Mouse (Mus musculus) cerebellum, postnatal 36 days (tissue): ENCODE data around the gene Engase.

ENCODE experiments used
- DNase-seq, 2 experiments: peaks; one replicate each; pipeline ENCODE4 v3.0.0; 2021 to 2022; ENCODE audit warnings: mixed read lengths in 2 of 2

Engase gene

DNA sequence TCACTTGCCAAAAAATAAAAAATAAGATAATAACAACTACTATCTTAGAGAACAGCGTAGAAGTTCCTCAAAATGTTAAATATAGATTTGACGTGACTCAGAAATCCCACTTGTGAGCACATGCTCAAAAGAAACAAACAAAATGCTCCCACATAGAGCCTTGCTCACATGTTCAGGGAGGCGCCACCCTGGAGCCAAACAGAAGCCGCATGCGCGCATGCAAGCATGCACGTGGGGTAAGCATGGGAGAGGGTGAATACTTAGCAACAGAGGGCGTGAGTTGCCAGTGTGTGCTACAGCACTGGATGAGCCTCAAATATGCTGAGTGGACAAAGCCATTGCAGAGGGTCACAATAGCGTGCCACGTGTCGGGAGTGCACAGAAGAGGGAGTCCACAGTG, 19.7 kb upstream of the Engase start:
- no peak for DNase-seq

DNA sequence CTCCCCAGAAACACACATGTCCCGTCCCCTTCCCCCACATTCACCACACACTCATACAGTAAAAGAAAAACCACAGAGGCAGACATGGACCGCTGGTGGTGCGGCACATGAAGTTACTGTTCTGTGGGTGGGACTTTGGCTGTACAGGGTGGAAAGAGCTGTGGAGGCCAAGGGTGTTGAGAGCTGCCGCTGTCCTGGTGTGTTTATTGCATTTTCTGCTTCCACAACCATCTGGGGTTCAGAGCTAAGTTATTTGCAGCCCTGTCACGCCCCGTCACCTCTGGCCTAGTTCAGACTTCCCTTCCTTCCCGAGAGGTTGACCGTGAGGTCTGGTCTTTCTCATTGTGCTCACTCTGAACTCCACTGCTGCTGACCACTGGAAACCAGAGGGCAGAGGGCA, 17.6 kb upstream of the Engase start:
- no peak for DNase-seq

DNA sequence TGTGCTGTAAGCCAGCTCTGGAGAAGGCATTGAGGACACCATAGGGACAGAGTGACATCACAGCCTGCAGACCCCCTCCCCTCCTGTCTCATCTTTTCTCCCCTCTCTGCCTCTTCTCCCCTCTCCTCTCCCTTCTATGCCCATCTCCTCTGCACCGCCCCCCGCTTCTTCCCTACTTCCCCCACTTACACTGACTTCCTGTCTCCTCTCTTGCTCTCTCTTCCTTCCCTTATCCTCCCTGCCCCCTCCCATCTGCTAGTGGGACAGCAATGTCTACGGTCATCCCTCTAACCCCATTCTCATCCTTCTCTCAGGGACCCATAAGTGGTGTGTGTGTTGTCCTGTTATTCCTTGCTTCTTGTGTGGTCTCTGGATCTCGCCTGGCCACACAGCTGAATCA, 17.1 kb upstream of the Engase start:
- no peak for DNase-seq

DNA sequence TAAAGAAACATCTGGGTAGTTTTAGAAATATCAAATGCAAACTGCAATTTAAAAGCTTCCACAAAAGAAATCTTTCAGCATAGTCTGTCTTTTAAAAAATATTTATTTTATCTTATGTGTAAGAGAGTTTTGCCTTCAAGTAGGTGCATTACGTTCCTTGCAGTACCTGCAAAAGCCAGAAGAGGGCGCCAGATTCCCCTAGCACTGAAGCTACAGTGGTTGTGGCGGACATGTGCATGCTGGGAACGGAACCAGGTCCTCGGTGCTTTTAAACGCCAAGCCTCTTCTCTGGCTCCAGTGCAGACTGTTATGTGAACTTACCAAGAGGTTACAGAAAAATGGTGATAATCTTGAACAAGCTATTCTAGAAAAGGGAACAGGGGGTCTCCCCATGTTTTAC, 16.3 kb upstream of the Engase start:
- no peak for DNase-seq

DNA sequence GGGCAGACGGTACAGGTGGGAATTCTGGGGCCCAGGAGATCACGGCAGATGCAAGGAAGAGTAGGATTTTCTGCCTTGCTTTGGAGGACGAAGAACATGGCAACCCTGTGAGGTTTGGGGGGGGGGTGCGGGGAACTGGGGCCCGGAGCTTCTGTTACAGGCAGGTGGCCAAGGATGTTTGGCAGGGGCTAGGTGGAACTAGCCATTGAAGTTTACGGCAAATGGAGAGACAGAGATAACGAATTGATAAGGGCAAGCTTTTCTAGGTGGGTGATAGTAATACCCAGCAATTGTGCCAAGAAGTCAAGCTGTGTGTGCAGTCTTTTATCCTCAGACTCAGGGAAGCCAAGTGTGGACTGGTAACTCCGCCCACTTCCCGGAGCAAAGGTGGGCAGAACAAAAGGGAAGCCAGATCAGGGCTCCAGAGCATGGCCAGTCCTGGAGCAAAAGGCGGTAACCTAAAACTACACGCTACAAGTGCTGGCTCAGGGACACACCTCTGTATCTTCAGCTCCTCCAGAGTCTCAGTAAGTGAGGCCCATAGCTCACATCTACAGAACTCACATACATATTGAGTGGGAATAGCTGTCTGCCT, 9.1 kb upstream of the Engase start:
- no peak for DNase-seq

DNA sequence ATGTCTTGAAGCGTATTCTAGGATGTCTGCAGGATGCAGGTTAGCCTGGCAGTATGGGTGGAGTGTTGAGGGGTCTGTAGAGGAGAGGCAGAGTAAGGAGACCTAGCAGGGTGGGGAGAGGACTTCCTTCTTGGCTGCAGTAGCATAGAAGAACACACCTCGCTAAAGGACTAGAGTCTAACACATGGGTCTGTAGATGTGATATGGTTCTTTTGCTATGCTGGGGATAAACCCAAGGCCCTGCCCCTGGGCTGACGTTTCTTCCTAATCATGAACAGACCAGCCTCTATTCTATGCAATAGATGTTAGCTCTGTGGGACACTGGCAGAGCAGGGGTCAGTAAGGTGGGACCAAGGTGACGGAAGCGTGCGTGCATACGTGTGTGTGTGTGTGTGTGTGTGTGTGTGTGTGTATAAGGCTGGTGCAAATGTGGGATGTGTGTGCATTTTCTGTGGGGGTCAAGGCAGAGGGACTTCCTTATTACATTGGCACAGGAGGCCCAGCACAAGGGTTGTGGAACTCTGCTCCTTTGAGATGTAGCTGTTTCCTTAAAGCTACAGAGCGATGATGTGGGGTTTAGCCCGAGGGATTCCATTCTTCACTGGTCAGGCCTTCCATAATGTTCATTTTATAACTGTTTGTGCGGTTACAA, 7.0 kb upstream of the Engase start:
- no peak for DNase-seq

DNA sequence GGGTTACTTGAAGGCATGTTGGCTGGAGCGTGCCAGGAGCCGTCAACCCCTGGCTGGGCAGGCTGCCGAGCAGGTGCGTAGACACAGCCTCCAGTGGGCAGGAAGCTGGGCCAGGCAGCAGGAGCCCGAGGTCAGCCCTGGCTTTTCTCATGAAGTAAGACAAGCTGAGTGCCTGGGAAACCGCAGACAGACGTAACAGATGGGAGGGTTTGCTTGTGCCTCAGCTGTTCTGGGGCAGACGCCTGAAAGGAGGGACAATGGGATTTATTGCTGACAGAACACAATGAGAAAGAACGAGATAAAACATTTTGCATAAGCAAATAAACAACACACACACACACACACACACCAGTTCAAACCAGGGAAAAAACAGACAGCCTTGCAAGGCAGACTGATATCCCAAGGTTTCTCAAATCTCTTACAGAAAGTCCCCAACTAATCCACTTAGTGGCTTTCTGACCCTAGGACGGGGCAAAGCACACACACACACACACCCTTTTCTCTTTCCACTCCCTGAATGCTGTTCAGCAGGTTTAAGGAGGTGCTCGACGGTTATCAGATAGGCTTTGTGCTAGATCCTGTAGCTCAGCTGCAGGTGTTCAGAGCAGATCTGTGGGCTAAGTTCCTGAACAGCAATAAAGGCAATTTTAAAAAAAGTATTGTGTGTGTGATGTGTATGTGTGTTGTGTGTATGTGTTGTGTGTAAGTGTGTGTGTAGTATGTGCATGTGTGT, 6.2 kb upstream of the Engase start:
- DNase-seq: no peak

DNA sequence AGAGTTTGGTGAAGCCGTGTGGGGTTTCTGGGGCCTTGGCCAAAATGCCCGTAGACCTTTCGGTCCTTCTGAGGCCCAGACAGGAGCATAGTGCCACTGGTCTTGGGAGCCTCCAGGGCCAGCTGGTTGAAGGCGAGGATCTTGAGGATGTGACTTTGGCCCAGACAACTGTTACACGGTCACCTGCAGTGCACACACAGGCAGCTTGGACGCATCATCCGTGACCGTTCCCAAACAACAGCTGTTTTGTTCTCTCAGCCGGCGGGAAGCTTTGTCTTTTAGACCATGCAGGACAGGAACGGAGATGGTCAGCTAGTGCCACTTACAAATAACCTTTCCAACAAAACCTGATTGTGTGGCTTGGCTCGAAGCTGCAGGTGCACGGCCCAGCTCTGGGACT, 5.0 kb upstream of the Engase start:
- DNase-seq: no peak

DNA sequence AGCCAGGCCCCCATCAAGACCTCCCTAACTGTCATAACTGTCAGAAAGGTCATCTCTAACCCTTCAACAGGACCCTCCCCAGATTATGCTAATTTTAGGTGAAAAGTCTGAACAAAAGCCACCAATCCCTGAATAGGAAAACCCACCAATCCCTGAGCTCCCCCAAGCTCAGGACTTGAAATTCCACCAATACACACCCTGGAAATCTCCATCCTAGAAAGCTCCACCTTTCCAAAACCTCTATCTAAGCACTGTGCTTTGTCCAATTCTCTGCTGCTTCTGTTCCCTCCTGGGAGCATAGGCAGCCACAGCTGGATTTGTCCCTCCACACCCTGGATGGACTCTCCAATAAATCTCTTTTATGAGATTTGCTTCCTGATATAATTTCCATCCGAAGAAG, 3.5 kb upstream of the Engase start:
- no peak for DNase-seq

DNA sequence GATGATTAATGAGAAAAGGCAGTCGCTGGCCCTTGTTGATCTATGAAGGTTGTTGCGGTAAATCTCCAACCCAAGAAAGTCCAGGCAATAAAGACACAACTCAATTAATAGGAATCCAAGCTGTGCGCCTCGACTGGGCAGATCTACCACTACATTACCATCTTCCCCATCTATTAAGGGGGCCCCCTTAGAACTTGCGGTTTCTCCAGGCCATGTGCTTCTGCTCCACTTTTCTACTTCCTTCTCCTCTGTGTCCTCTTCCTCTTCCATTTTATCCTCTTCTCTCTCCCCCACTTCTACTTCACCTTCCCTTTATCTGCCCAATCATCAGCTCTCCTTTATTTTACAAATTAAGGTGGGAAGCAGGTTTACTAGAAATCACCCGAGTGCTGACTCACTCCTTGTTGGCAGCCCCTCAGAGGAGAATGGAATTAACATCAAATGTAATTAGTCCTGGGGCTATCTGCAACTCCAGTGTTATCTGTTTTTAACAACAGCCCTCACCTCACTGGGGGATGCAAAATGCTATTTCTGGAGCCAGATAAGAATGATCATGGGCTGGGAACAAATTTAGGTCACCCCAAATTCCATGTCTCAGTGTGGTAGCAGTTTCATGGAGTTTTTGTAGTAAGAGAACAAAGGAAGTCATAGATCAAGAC, 2.7 kb upstream of the Engase start:
- DNase-seq: no peak

DNA sequence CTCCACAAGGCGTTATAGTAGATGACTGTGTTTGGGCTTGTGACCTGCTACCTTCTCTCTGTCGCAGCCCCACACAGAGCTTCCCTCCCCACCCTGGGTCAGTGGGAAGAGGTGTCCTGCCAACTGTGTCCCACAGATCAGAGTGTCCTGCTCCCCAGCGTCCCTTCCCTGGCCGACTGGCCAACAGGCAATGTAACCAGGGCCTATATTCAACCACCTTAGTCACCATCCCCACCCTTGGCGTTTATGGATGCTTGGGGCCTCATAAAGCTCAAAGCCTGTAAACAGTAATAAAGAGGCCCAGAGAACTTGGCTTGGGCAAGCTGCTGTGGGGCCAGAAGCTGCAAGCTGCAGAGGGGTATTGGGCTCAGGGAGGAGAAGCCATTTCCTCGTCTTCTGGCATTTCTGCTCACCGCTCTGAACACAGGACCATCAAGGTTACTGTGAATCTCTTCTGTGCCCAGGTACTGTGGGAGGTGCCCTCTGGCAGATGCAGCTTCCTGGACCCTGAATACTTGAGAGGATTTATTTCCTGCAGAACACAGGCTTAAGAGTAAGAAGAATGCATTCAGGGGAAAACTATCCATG, 1.0 kb upstream of the Engase start:
- DNase-seq: no peak

DNA sequence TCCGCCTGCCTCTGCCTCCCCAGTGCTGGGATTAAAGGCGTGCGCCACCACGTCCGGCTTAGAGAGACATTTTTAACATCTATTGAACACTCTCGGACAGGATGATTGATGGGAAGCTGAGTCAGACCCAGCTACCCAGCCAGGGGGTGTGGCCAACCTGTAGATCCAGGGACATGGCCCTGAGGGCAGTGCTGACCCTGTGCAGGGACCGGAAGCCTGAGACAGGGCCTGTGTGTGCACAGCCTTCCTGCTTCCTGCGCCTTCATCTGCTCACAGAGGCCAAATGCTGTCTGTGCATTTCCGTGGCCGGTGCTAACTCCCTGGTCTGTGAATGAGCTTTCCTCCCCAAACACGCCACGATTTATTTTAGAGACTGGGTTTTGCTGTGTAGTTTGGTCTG, 3.1 kb downstream of the Engase start:
- DNase-seq: no peak

DNA sequence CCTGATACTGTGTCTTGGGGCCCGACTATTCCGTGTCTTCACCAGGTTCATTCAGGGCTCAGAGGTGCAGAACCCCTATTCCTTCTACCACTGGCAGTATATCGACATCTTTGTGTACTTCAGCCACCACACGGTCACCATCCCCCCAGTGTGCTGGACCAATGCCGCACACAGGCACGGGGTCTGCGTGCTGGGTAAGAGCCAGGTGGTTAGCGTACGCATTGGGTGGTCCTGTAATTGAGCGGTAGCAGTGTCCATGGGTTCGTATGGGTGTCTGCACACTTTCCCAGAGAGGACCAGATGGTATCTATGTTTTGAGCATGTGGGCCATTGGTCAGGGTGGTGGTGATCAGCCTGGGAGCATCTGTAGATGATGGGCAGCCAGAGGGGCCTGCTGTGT, 4.6 kb downstream of the Engase start:
- no peak for DNase-seq

DNA sequence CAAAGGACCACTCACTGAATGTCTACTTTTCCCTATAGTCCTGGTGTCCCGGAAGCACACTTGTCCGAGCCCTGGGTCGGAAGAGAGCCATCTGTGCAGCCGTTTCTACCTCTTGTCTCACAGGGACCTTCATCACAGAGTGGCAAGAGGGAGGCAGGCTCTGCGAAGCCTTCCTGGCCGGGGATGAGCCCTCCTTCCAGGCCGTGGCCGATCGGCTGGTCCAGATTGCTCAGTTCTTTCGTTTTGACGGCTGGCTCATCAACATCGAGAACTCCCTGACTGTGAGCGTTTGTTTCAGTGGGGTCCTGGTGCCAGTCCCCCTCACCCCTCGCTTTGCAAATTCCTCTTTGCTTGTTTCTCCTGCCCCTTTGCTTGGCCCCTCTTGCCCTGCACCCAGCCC, 5.1 kb downstream of the Engase start:
- DNase-seq: no peak

DNA sequence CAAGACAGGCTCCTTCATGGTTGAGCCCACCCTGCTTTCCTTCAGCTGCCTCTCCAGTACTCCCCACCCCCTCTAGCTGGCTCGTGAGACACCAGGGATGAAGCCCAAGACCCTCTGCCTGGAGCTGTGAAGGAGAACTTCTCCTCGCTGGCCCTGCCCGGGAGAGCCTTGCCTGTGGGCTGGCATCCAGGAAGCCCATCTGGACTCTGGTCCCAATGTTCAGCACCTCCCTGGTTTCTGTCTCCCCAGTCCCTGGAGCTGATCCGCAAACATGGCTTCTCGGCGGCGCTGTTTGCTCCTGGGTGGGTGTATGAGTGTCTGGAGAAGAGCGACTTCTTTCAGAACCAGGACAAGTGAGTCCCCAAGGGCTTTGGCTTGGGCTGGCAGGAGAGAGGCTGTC, 7.5 kb downstream of the Engase start:
- DNase-seq: peak; percentile 59 to 73

DNA sequence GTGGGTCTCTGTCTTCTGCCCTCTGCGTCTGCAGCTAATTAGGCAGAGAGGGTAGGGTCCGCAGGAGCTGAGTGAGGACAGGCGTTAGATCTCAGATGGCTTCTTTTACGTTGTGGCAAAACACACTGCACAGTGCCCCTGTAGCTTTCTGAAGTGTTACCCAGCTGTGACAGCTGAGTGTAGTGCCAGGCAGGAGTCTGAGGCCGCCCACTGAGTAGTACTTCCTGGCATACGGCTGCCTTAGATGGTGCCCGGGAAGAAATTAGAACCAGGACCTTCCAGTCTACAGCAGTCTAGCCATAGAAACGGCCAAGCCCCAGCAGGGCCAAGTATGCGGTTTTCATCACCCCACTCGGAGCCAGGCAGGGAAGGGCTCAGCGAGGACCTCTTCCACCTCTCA, 8.7 kb downstream of the Engase start:
- DNase-seq: peak in 1 of 2 experiments; percentile 12

DNA sequence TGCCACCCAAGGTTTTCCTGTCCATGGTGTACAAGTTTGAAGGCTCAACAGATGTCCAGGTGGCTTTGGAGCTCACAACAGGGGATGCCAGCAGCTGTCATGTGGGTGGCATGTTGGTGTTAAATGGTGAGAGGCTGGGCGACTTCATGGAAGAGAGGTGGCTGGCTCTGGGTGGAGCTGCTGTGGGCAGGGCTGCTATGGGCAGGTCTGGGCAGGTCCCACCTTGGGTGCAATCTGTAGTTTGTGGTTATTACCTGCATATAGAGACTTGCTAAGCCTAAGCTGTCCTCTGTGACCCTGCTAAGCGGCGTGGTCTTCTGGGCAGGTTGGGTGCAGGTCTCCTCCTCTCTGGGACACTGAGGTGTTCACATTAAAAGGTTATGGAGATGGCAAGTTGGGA, 9.2 kb downstream of the Engase start:
- peak in 1 of 2 experiments; percentile 3 for DNase-seq

DNA sequence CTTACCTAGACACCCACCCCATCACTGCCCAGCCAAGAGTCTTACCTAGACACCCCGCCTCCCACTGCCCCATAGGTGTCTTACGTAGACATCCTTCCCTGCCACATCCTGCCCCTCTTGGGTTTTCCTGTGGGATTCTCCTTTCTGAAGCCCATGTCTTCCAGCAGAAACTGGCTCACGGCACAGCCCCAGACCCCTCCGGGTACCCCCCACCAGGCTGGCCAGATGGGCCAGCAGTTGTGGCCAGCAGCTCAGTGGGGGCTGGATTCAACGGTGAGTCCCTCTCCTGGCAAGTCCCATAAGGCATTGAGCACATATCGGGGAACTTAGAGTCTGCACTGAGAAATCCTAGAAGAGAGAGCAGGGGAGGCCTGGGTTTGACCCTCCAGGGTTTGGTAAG, 9.7 kb downstream of the Engase start:
- peak in 1 of 2 experiments; percentile 10 for DNase-seq

DNA sequence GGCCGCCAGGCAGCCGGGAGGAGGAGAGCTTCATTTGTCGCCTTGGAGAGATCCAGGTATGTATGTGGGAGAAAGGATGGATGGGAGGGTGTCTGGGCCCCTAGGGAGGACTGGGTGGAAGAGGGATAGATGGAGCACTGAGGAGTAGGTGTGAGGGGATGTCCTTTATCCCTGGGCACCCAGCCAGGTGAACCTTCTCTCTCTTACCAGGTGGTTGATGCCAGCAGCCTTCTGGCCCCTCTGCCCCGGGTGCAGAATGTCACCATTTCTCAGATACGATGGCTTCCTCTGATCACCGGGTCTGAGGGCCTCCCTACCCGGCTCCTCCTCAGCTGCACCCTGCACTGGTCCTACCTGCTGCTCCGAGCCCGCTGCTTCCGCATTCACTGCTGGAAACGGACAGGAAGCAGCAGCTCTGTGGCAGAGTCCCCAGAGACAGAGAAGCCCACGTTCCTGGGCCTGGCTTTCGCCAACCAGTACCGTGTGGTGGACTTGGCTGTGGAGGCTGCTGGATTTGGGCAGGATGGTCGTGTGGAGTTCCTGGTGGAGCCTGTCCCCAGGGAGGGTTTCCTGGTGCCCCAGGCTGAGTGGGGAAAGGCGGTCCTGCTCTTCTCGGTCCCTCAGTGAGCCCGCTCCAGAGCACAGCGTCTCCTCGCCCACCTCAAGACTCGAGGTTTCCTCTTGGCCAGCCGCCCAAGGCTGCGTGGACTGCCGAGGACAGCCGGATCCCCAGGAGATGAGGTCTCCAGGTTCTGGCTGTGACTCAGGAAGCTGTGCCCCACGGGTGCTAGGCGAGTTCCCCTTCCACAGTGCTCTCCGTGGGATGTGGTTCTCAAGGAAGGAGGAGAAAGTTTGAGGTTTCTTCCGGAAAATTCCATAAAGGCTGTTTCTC, 10.5 kb downstream of the Engase start:
- DNase-seq: peak in 1 of 2 experiments; percentile 34

DNA sequence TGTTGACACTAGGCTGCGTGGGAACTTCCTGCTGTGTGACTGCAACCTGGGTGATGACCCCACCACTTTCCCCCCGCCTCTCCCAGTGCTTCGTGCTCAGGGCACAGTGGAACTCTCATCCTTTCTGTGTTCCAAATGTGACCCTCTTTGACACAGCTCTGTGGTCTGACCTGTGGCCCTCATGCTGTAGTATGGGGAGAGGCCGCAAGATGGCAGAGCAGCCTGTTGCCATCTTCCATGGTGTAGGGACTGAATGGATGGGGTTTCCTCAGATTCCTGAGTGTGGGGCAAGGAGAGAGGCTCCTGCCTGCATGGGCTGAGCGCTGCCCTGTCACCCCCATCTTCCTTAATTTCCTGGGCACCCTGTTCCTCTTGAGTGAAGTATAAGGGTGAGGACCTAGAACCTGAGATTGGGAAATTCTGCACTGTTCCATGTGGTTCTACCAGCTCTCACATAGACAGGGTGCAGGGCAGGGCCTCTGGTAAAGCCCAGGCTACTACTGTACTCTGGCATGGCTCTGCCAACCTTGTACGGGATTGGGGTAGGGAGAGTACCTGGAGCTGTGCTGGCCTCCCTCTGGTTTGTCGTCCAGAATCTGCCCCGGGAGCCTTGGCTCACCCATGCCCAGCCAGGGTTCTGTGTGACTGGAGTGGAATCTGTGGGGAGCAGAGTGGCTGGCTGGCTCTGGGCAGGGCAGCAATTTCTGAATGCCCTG, 11.7 kb downstream of the Engase start:
- peak; percentile 53 to 58 for DNase-seq

DNA sequence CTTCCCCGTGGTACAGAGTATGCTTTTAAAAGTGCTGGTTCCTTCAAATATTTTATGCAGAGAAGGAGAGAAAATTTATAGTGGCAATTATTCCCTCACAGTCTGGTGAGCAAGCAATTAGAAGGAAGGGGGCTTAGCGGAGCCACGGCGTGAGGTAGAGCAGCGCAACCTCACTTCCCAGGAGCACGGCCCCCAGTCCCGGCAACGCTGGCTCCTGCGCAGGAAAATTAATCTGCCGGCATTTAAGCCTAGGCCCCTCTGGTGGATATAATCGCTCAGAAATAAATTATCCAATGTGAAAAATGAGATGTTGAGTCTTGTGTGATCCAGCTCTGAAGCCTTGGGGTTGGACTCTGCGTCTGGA, 12.3 kb downstream of the Engase start:
- DNase-seq: peak in 1 of 2 experiments; percentile 2
